In the genomic region with DNA sequence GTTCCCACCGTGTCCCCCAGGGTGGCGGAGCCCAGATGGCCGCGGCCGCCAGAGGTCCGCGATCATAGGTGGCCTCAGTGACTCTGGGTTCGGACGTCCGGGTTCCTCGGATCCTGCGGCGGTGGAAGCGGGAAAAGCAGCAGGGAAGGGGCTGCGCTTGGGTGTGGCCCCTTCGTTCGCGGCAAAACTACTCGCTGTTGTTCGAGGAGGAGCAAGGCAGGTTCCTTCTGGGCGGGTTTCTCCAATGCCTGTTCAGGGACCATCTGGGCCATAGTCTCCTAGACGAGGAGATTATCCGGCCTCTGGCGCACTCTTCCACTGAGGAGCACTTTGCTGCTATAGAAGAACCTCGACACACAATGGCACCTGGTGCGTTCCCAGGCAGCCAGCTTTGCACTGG, we compare ENCODE assay signal across 11 mouse cellular contexts. TPM values are rescaled to one million over a fixed set of nuclear protein-coding genes. Genes with fewer than 3 reads are reported as not detected.
A peak's percentile ranks its signal among the peaks of the same experiment; 100 is the strongest.
DNase-seq lines count a peak whose midpoint lies in the region; ATAC-seq lines count a peak whose summit lies in the region.
"Had no signal": no experiment of that assay in that cellular context is flagged by ENCODE, and none has a peak within 500 bp of the region (broad histone marks: within the 10 kb centered on the region; RNA-seq: fewer than 3 reads in every experiment).

No protein-coding gene starts in this region.

- DNase-seq in heart, embryonic 10.5 days (ENCODE audit: low spot score) = no peak
- DNase-seq in heart, adult 9 months (ENCODE audit: low spot score in 2 of 2) = no peak
- no peak for DNase-seq in neural tube, embryonic 11.5 days (ENCODE audit: low spot score)
- no peak for DNase-seq in neural tube, embryonic 10.5 days (ENCODE audit: extremely low spot score, low spot score)
- DNase-seq in limb, embryonic 11.5 days (ENCODE audit: low spot score) = no peak
- DNase-seq in right cerebral cortex, adult 18-20 months = no peak
- DNase-seq: cerebellum, postnatal 25 days had no signal

- H3K4me2 ChIP-seq in neural tube, embryonic 11.5 days (ENCODE audit: low read depth) = peak overlapping the region; percentile 33
- H3K4me2 ChIP-seq in limb, embryonic 11.5 days (ENCODE audit: low read depth, severe bottlenecking) = peak overlapping the region; percentile 39

- peak overlapping the region; percentile 54 for H3K4me3 ChIP-seq in heart, embryonic 10.5 days
- peak overlapping the region; percentile 13; the same call in 1 of the 2 replicates for H3K4me3 ChIP-seq in neural tube, embryonic 11.5 days (ENCODE audit: low read depth, low read length)
- peak overlapping the region; percentile 17 for H3K4me3 ChIP-seq in limb, embryonic 11.5 days (ENCODE audit: low read depth, low read length)

- H3K27ac ChIP-seq in heart, embryonic 10.5 days = no peak overlapping the region
- H3K27ac ChIP-seq in neural tube, embryonic 11.5 days (ENCODE audit: low read depth, low read length) = no peak overlapping the region
- H3K27ac ChIP-seq in limb, embryonic 11.5 days (replicated peaks; ENCODE audit: low read depth, low read length) = no peak overlapping the region

- under 1% methylated on average over 26 of the region's 26 CpGs for WGBS in heart, embryonic 10.5 days
- 1% methylated on average over 26 of the region's 26 CpGs for WGBS in neural tube, embryonic 11.5 days
- WGBS in limb, embryonic 11.5 days = under 1% methylated on average over 26 of the region's 26 CpGs

- ATAC-seq in neural tube, embryonic 11.5 days (ENCODE audit: insufficient read depth, low FRiP score, low TSS enrichment) = peak; percentile 29; the same call in 1 of the 2 replicates
- no peak for ATAC-seq in limb, embryonic 11.5 days (ENCODE audit: insufficient number of reproducible peaks, low FRiP score, low TSS enrichment, low read depth)
- no peak for ATAC-seq in megakaryocyte progenitor cell, adult 5-6 weeks (replicated peaks; ENCODE audit: poor library complexity)
- no peak for ATAC-seq in erythroid progenitor cell, adult 5-6 weeks (replicated peaks; ENCODE audit: low FRiP score, poor library complexity, severe bottlenecking)

- H3K9me3 ChIP-seq in heart, embryonic 10.5 days = no peaks in the 10 kb centered on the region
- H3K9me3 ChIP-seq in neural tube, embryonic 11.5 days (ENCODE audit: control insufficient read depth, low read length) = no peaks in the 10 kb centered on the region
- H3K9me3 ChIP-seq in limb, embryonic 11.5 days (ENCODE audit: control insufficient read depth, low read length) = no peaks in the 10 kb centered on the region

- H3K4me1 ChIP-seq in heart, embryonic 10.5 days = peaks cover 23% of the 10 kb centered on the region
- H3K4me1 ChIP-seq in neural tube, embryonic 11.5 days (ENCODE audit: control insufficient read depth, insufficient read depth, low read length) = peaks cover 13% of the 10 kb centered on the region
- H3K4me1 ChIP-seq in limb, embryonic 11.5 days (ENCODE audit: control insufficient read depth, insufficient read depth, low read length) = peaks cover 8% of the 10 kb centered on the region

- no peaks in the 10 kb centered on the region for H3K36me3 ChIP-seq in heart, embryonic 10.5 days
- no peaks in the 10 kb centered on the region for H3K36me3 ChIP-seq in neural tube, embryonic 11.5 days (ENCODE audit: control insufficient read depth, insufficient read depth, low read length)
- no peaks in the 10 kb centered on the region for H3K36me3 ChIP-seq in limb, embryonic 11.5 days (ENCODE audit: control insufficient read depth, insufficient read depth, low read length)

- peaks cover 84% of the 10 kb centered on the region for H3K27me3 ChIP-seq in heart, embryonic 10.5 days (ENCODE audit: insufficient read depth, poor library complexity, severe bottlenecking)
- peaks cover 70% of the 10 kb centered on the region for H3K27me3 ChIP-seq in neural tube, embryonic 11.5 days (ENCODE audit: control insufficient read depth, insufficient read depth, low read length)
- peaks cover 61% of the 10 kb centered on the region for H3K27me3 ChIP-seq in limb, embryonic 11.5 days (ENCODE audit: control insufficient read depth, insufficient read depth, low read length)

- no peak overlapping the region for H3K9ac ChIP-seq in neural tube, embryonic 11.5 days (ENCODE audit: low read length)
- H3K9ac ChIP-seq in limb, embryonic 11.5 days (ENCODE audit: low read length) = no peak overlapping the region

RNA-seq across cellular contexts. Expression of a gene that starts 47.7 kb away (rescaled TPM):
- 0.49 TPM in 1 of 2 replicates, not detected in the other for polyA plus RNA-seq in heart, embryonic 10.5 days (2016; fragmentation: Nextera tagmentation; extraction: Ambion mirVana)
- not detected in 2 replicates for polyA plus RNA-seq in neural tube, embryonic 11.5 days (2014; fragmentation: Nextera tagmentation; extraction: Ambion mirVana)
- polyA plus RNA-seq in limb, embryonic 11.5 days (2014; fragmentation: Nextera tagmentation; extraction: Ambion mirVana) = not detected in 2 replicates
- total RNA-seq in megakaryocyte progenitor cell, adult 5-6 weeks (2015) = not detected in 2 replicates
- total RNA-seq in megakaryocyte progenitor cell, adult 5-6 weeks (2017) = not detected in 2 replicates
- total RNA-seq in erythroid progenitor cell, adult 5-6 weeks (2015; ENCODE audit: low replicate concordance) = not detected in 2 replicates
- total RNA-seq in erythroid progenitor cell, adult 5-6 weeks (2017; ENCODE audit: low replicate concordance) = not detected in 2 replicates
- total RNA-seq: gastrocnemius, postnatal 4 days; layer of hippocampus, postnatal 14 days had no signal
